Mouse (Mus musculus): ENCODE measurements around the gene Fev. TPM values are rescaled to one million over a fixed set of nuclear protein-coding genes. Genes with fewer than 3 reads are reported as not detected.

The Fev gene
- polyA plus RNA-seq, 1 experiment from 2014 or later: not detected

DNA sequence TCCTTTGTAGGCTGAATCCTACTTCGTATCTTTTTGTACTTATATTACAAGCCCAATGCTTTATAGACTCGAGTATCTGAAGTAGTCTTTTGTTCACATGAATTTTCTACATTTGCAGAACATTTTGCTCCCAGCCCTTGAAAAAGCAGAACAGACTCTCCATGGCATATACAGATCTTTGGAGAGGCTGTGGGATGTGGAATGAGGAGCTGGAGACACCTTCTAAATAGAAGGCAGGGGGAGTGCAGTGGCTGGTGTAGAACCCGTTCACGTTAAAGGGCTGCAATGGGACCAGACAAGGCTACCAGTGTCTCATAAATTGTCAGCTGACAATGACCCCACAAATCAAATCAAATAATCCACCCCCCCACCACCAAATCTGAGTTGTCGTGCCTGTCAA lies 36.3 kb downstream of the Fev start:
- 46% methylated on average over 5 of the region's 5 CpGs for WGBS

DNA sequence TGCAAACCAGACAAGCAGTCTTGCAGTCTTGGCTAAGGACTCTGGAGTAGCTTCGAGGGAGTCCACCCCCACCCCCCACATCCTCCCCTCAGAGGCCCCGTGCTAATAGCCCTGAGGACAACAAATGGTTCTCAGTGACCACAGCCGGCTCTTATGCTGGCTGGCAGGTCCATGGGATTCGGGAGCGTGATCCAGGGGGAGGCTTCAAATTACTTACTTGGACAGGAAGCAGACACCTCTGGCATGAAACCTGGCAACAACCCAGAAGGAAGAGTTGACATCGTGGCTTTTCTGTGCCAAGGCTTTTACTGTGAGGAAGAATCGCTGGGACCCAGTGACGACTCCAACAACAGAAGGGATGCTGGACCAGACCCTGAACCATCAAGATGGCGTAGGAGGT lies 38.9 kb downstream of the Fev start:
- Histone ChIP-seq H3K4me1 (replicated peaks; ENCODE audit: control insufficient read depth, insufficient read depth, low read length) (peaks cover under 1% of the 10 kb centered on the region), H3K27ac (ENCODE audit: low read length) (no peak overlapping the region), H3K4me2 (ENCODE audit: low read length) (no peak overlapping the region), H3K4me3 (replicated peaks; ENCODE audit: low read length) (no peak overlapping the region), H3K9me3 (ENCODE audit: control insufficient read depth, low read length) (no peaks in the 10 kb centered on the region), H3K27me3 (replicated peaks; ENCODE audit: control insufficient read depth, insufficient read depth, low read length) (0 out of 2 replicates have a peak, but pooled peaks cover 8% of the 10 kb centered on the region), H3K9ac (replicated peaks; ENCODE audit: low read depth, low read length) (no peak overlapping the region), H3K36me3 (ENCODE audit: control insufficient read depth, insufficient read depth) (no peaks in the 10 kb centered on the region)
- no peak for ATAC-seq
- WGBS: 41% methylated on average over 9 of the region's 9 CpGs

More for the DNA sequence above, 36.3 kb downstream of the Fev start:
- no peak overlapping the region for H3K9ac ChIP-seq (replicated peaks; ENCODE audit: low read depth, low read length)
- no peak for ATAC-seq
- no peaks in the 10 kb centered on the region for H3K9me3 ChIP-seq (ENCODE audit: control insufficient read depth, low read length)
- H3K36me3 ChIP-seq (ENCODE audit: control insufficient read depth, insufficient read depth): no peaks in the 10 kb centered on the region
- H3K4me2 ChIP-seq (ENCODE audit: low read length): no peak overlapping the region
- H3K4me1 ChIP-seq (replicated peaks; ENCODE audit: control insufficient read depth, insufficient read depth, low read length): peaks cover 3% of the 10 kb centered on the region
- H3K27ac ChIP-seq (ENCODE audit: low read length): no peak overlapping the region
- no peak overlapping the region for H3K4me3 ChIP-seq (replicated peaks; ENCODE audit: low read length)
- H3K27me3 ChIP-seq (replicated peaks; ENCODE audit: control insufficient read depth, insufficient read depth, low read length): peaks cover 13% of the 10 kb centered on the region

DNA sequence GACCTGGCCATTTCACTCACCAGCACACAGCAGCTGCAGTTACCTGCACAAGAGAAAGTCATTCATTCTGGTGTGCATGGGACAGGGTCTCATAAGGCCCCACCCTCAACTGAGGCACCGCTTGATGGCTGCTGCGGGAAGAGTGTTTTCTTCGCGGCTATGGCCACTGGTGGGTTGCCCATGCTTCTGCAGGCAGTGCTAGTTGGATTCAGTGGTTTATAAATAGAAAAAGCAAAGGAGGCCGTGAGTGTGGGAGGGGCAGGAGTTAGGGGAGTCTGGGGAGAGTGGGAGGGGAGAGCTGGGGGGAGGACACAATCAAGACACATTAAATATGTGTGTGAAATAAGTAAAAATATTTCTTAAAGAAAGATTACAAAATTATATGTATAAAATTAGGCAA lies 42.1 kb downstream of the Fev start:
- no peaks in the 10 kb centered on the region for H3K9me3 ChIP-seq (ENCODE audit: control insufficient read depth, low read length)
- ATAC-seq: no peak
- no peak overlapping the region for H3K4me3 ChIP-seq (replicated peaks; ENCODE audit: low read length)
- no peak overlapping the region for H3K9ac ChIP-seq (replicated peaks; ENCODE audit: low read depth, low read length)
- no peaks in the 10 kb centered on the region for H3K36me3 ChIP-seq (ENCODE audit: control insufficient read depth, insufficient read depth)
- no peaks in the 10 kb centered on the region for H3K4me1 ChIP-seq (replicated peaks; ENCODE audit: control insufficient read depth, insufficient read depth, low read length)
- H3K27me3 ChIP-seq (replicated peaks; ENCODE audit: control insufficient read depth, insufficient read depth, low read length): 0 out of 2 replicates have a peak, but pooled peaks cover 2% of the 10 kb centered on the region
- 81% methylated on average over 5 of the region's 5 CpGs for WGBS
- no peak overlapping the region for H3K4me2 ChIP-seq (ENCODE audit: low read length)
- no peak overlapping the region for H3K27ac ChIP-seq (ENCODE audit: low read length)

DNA sequence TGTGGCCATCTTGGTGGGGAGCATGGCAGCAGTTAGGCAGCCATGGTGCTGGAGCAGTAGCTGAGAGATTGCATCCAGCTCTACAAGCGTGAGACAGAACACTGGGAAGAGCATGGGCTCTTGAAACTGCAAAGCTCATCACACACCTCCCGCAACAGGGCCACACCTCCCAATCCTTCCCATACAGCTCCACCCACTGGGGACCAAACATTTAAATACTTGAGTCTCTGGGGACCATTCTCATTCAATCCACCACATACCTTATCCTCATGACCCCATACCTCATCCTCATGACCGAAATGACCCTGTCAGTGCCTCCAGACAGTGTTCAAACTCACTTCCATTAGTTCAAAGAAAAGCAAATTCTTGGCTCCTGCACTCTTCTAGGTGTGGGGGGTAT lies 52.0 kb downstream of the Fev start:
- Histone ChIP-seq H3K27me3 (replicated peaks; ENCODE audit: control insufficient read depth, insufficient read depth, low read length) (no peaks in the 10 kb centered on the region), H3K9me3 (ENCODE audit: control insufficient read depth, low read length) (no peaks in the 10 kb centered on the region), H3K36me3 (ENCODE audit: control insufficient read depth, insufficient read depth) (no peaks in the 10 kb centered on the region), H3K4me1 (replicated peaks; ENCODE audit: control insufficient read depth, insufficient read depth, low read length) (no peaks in the 10 kb centered on the region), H3K4me2 (ENCODE audit: low read length) (no peak overlapping the region), H3K27ac (ENCODE audit: low read length) (no peak overlapping the region), H3K9ac (replicated peaks; ENCODE audit: low read depth, low read length) (no peak overlapping the region), H3K4me3 (replicated peaks; ENCODE audit: low read length) (no peak overlapping the region)
- no peak for ATAC-seq
- WGBS: 90% methylated on average over 3 of the region's 3 CpGs

MicroRNAs encoded within 50 kb of the gene (microRNA counts, 519-probe panel; counts per million panel counts)
- microRNA mmu-miR-375: 795 counts per million, percentile 5 among the panel's probes with 10 or more counts

Small RNAs within 50 kb of the gene (microRNA-seq; reads per million reads assigned to microRNA genes)
- 213 reads per million, percentile 64 among the genes with 10 or more reads in this experiment for gene Mir375

Other genes with a start within 250 kb of the Fev start
- gene Ttll4, start 223.7 kb downstream of the Fev start, polyA plus RNA-seq (2015; fragmentation: Nextera tagmentation; extraction: Ambion mirVana): 16.6 and 16.7 TPM in 2 replicates
- gene Cyp27a1, start 171.8 kb downstream of the Fev start, polyA plus RNA-seq (2015; fragmentation: Nextera tagmentation; extraction: Ambion mirVana): 0.94 and 1.7 TPM in 2 replicates
- not detected in 2 replicates for gene Prkag3, start 136.2 kb downstream of the Fev start, polyA plus RNA-seq (2015; fragmentation: Nextera tagmentation; extraction: Ambion mirVana)
- 3.6 and 4.5 TPM in 2 replicates for gene Wnt6, start 113.5 kb downstream of the Fev start, polyA plus RNA-seq (2015; fragmentation: Nextera tagmentation; extraction: Ambion mirVana)
- gene Wnt10a, start 93.9 kb downstream of the Fev start, polyA plus RNA-seq (2015; fragmentation: Nextera tagmentation; extraction: Ambion mirVana): 0.46 and 0.68 TPM in 2 replicates
- 2.2 and 2.8 TPM in 2 replicates for gene Cdk5r2, start 30.5 kb downstream of the Fev start, polyA plus RNA-seq (2015; fragmentation: Nextera tagmentation; extraction: Ambion mirVana)
- gene Cryba2, start 7.7 kb upstream of the Fev start, polyA plus RNA-seq (2015; fragmentation: Nextera tagmentation; extraction: Ambion mirVana): not detected in 2 replicates
- 0.39 and 0.45 TPM in 2 replicates for gene Cfap65, start 50.2 kb upstream of the Fev start, polyA plus RNA-seq (2015; fragmentation: Nextera tagmentation; extraction: Ambion mirVana)
- 0.16 TPM in 2 replicates for gene Ihh, start 66.3 kb upstream of the Fev start, polyA plus RNA-seq (2015; fragmentation: Nextera tagmentation; extraction: Ambion mirVana)
- 6.6 and 8.2 TPM in 2 replicates for gene Nhej1, start 239.8 kb upstream of the Fev start, polyA plus RNA-seq (2015; fragmentation: Nextera tagmentation; extraction: Ambion mirVana)
- gene Slc23a3, start 248.5 kb upstream of the Fev start, polyA plus RNA-seq (2015; fragmentation: Nextera tagmentation; extraction: Ambion mirVana): not detected in 2 replicates

All from forebrain, embryonic 16.5 days (tissue).